Mouse (Mus musculus): ENCODE measurements at regions not wholly inside any gene's neighbourhood (a gene's known extent, or its start where the extent isn't known, plus 50 kb on each side); places are given as distances from the start of the nearest gene placed in this dataset.

DNA sequence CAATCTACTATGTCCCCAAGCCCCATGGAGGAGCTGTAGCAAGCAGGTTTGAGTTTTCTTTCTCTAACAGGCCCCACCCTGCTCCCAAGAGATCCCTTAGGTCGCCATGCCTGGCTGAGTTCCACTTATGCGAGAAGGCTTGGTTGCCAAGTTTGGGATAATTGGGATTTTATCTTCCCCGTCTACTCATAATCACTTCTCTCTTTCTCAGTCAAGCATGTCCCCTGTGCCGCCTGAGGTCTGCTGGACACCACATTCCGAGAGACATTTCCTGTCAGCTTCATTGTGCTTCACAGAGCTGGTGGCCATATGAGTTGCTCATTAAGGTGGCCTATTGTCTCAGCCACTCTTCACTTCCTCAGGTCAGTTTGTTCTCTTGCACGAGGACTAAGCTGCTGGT, 234.5 kb upstream of the Wscd1 start:
- TF ChIP-seq CTCF (IDR thresholded peaks at IDR 0.05; ENCODE audit: extremely low read depth, insufficient read depth, low read length) (no peak), POLR2A (IDR thresholded peaks at IDR 0.05; ENCODE audit: extremely low read depth, insufficient read depth, low read length) (no peak)
